Mouse (Mus musculus): ENCODE measurements around the gene Unc50. TPM values are rescaled to one million over a fixed set of nuclear protein-coding genes. Genes with fewer than 3 reads are reported as not detected.
A peak's percentile ranks its signal among the peaks of the same experiment; 100 is the strongest.

The Unc50 gene
- polyA plus RNA-seq, 1 experiment: 22.8 TPM

DNA sequence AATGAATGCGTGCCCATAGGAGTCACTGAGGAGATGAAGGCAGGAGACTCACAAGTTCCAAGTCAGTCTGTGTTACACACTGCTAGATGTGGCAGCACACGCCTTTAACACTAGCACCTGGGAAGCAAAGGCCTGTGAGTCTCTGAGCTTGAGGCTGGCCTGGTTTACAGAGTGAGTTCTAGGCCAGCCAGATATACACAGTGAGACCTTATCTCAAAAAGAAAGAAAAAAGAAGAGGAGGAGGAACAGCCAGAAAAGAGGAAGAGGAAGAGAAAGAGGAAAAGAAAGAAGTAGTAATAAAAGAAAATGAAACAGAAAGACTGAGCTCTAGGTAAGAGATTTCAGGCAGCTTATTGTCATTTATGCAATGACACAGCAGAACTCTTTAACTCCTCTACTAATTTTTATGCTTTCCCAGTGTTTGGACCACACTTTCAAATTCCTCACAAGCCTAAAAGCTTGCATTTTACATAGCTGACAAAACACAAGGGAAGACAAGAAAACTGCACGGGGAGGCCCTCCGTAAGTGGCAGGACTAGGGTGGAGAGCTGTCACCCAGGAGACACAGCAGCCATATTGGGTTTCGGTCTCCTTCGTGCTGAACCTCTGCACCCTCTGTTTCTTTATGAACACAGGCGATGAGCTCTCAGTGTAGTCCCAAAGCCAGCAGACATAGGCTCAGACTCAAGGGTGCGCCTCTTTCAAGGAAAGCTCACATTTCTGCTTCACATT, 2.6 kb upstream of the Unc50 start:
- TF ChIP-seq POLR2A (IDR thresholded peaks at IDR 0.05; ENCODE audit: borderline replicate concordance, control insufficient read depth, low read depth, low read length) (no peak), CTCF (IDR thresholded peaks at IDR 0.05; ENCODE audit: control insufficient read depth, insufficient read depth, low read length) (no peak)
- Histone ChIP-seq H3K4me1 (ENCODE audit: control insufficient read depth, insufficient read depth, low read length) (peaks cover 2% of the 10 kb centered on the region), H3K4me3 (replicated peaks; ENCODE audit: control insufficient read depth, low read depth, low read length) (no peak overlapping the region), H3K27ac (ENCODE audit: control insufficient read depth, insufficient read depth, low read depth, low read length, poor library complexity) (no peak overlapping the region)
- WGBS: 85% methylated on average over 8 of the region's 8 CpGs

DNA sequence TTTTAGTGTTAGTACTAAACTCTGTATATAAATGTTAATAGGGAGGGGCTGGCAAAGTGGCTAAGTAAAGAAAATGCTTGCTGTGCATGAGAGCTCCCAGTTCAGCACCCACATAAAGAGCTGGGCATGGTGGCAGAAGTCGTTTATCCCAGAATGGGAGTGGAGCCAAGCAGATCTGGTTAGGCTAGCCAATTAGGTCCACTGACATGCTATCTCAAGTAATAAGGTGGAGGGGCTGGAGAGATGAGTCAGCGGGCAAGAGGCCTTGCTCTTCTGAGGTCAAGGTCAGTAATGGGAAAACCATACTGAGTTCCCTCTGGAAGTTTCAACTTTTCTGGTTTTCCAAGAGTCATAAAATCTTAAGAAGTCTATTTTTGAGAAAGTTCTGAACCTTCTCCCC, 1.0 kb upstream of the Unc50 start:
- Histone ChIP-seq H3K27ac (ENCODE audit: control insufficient read depth, insufficient read depth, low read depth, low read length, poor library complexity) (no peak overlapping the region), H3K4me3 (replicated peaks; ENCODE audit: control insufficient read depth, low read depth, low read length) (no peak overlapping the region), H3K4me1 (ENCODE audit: control insufficient read depth, insufficient read depth, low read length) (peaks cover 2% of the 10 kb centered on the region)
- TF ChIP-seq POLR2A (IDR thresholded peaks at IDR 0.05; ENCODE audit: borderline replicate concordance, control insufficient read depth, low read depth, low read length) (no peak), CTCF (IDR thresholded peaks at IDR 0.05; ENCODE audit: control insufficient read depth, insufficient read depth, low read length) (no peak)
- 48% methylated on average over 2 of the region's 2 CpGs for WGBS

DNA sequence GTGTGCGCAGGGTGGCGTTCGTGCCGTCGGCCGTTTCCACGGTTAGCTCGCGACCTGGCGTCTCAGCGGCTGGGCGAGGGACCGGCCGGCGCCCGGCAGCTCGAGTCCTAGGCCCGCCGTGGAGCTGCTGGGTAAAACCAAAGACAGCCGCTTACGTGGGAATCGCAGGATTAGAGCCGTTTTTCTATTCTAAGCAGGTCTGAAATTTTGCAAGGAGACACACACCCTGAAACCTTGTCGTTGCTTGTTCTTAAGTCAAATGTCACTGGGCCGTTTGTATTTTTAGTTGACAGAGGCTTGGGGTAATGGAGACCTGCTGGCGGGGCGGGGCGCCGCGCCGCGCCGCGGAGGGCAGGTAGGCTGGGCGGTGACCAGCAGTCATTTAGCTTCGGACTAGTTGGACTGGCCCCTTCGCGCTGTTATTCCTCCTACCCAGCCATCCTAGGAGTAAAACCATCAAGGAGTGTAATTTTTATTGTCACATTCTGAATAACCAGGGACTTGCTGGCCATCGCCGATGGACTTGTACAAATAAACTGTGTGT, 430 bp downstream of the Unc50 start:
- WGBS: 2% methylated on average over 40 of the region's 40 CpGs
- Histone ChIP-seq H3K27ac (ENCODE audit: control insufficient read depth, insufficient read depth, low read depth, low read length, poor library complexity) (peak overlapping the region; percentile 88), H3K4me3 (replicated peaks; ENCODE audit: control insufficient read depth, low read depth, low read length) (peak overlapping the region; percentile 96), H3K4me1 (ENCODE audit: control insufficient read depth, insufficient read depth, low read length) (peaks cover 2% of the 10 kb centered on the region)
- TF ChIP-seq POLR2A (IDR thresholded peaks at IDR 0.05; ENCODE audit: borderline replicate concordance, control insufficient read depth, low read depth, low read length): no peak
- no peak for TF ChIP-seq CTCF (IDR thresholded peaks at IDR 0.05; ENCODE audit: control insufficient read depth, insufficient read depth, low read length)

- Histone ChIP-seq H3K4me1 (ENCODE audit: control insufficient read depth, insufficient read depth, low read length) (no peaks in the 10 kb centered on the region; the same call in none of the 2 replicates), H3K4me3 (replicated peaks; ENCODE audit: control insufficient read depth, low read depth, low read length) (no peak overlapping the region), H3K27ac (ENCODE audit: control insufficient read depth, insufficient read depth, low read depth, low read length, poor library complexity) (no peak overlapping the region)
- WGBS: 71% methylated on average over 3 of the region's 3 CpGs
- TF ChIP-seq CTCF (IDR thresholded peaks at IDR 0.05; ENCODE audit: control insufficient read depth, insufficient read depth, low read length) (no peak), POLR2A (IDR thresholded peaks at IDR 0.05; ENCODE audit: borderline replicate concordance, control insufficient read depth, low read depth, low read length) (no peak)
Observed at GRCm38 (mm10) chr1:37436419-37436818, 6.5 kb downstream of the Unc50 start.

DNA sequence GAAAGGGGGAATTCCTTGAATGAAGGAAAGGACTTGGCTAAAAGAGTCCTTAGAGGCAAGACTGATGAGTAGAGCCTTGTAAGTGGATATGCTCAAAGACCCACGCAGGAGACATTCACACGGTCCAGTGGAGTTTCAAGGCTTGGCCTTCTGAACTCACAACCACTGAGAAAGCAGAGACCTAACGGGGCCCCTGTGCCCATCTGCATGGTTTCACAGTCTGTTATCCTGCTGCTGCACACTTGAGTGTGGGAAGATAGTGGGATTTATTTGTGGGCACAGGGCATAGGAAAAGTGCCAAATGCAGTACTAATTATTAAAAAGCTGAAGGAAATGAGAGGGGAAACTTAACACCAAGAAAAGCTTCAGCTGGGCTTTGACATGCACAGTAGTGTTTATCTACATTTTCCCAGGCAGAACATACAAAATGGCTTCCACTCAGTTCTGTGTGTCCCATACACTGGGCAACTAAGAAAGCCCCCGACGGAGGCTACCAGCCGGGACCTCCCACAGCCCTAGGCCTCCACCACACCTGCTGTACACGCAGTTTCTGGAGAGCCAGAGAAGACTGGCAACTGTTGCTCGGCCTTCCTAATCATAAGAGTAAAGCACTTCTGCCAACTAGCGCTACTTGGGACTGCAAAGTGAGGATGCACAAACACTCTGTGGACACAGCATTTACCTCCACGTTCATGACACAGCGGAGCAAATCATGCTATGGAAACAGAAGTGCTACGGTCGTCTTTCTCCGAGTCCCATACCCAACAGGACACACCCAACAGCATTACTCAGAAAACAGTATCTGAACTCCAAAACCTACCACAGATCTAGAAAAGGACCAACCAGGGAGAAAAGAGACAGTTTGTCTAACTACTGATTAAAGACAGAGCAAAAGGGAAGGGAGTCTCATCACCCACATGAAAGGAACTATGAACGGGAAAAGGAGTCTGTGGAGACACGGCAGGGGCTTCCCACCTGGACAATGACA, 13.2 kb downstream of the Unc50 start:
- Histone ChIP-seq H3K4me1 (ENCODE audit: control insufficient read depth, insufficient read depth, low read length) (no peaks in the 10 kb centered on the region; the same call in none of the 2 replicates), H3K27ac (ENCODE audit: control insufficient read depth, insufficient read depth, low read depth, low read length, poor library complexity) (no peak overlapping the region), H3K4me3 (replicated peaks; ENCODE audit: control insufficient read depth, low read depth, low read length) (no peak overlapping the region)
- 87% methylated on average over 16 of the region's 16 CpGs for WGBS
- TF ChIP-seq POLR2A (IDR thresholded peaks at IDR 0.05; ENCODE audit: borderline replicate concordance, control insufficient read depth, low read depth, low read length): no peak
- TF ChIP-seq CTCF (IDR thresholded peaks at IDR 0.05; ENCODE audit: control insufficient read depth, insufficient read depth, low read length): no peak

GRCm38 (mm10) chr1:37448361-37449095, 18.6 kb downstream of the Unc50 start:
- Histone ChIP-seq H3K4me1 (ENCODE audit: control insufficient read depth, insufficient read depth, low read length) (no peaks in the 10 kb centered on the region; the same call in 1 of the 2 replicates), H3K4me3 (replicated peaks; ENCODE audit: control insufficient read depth, low read depth, low read length) (no peak overlapping the region), H3K27ac (ENCODE audit: control insufficient read depth, insufficient read depth, low read depth, low read length, poor library complexity) (no peak overlapping the region)
- WGBS: 76% methylated on average over 10 of the region's 10 CpGs
- no peak for TF ChIP-seq POLR2A (IDR thresholded peaks at IDR 0.05; ENCODE audit: borderline replicate concordance, control insufficient read depth, low read depth, low read length)
- peak; percentile 54 for TF ChIP-seq CTCF (IDR thresholded peaks at IDR 0.05; ENCODE audit: control insufficient read depth, insufficient read depth, low read length)

DNA sequence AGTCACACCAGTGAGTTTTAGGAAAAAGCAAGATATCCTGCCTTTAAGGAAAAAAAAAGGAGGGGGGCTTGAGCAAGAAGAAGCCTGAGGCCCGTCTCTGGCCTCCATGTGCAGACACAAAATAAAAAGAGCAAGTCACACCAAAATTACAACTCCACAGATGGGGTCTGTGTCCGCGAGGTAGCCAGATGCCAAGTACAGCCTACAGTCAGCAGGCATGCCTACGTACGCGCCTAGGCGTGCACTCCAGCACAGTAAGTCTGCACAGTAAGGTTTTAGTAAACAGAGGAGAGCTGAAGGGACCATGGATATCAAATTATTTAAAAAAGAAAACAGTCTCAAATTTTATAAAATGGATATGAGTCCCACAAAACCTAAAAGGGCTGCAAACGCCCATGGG, 21.3 kb downstream of the Unc50 start:
- H3K4me3 ChIP-seq (replicated peaks; ENCODE audit: control insufficient read depth, low read depth, low read length): no peak overlapping the region
- H3K4me1 ChIP-seq (ENCODE audit: control insufficient read depth, insufficient read depth, low read length): no peaks in the 10 kb centered on the region; the same call in 1 of the 2 replicates
- TF ChIP-seq POLR2A (IDR thresholded peaks at IDR 0.05; ENCODE audit: borderline replicate concordance, control insufficient read depth, low read depth, low read length) (no peak), CTCF (IDR thresholded peaks at IDR 0.05; ENCODE audit: control insufficient read depth, insufficient read depth, low read length) (no peak)
- WGBS: 92% methylated on average over 8 of the region's 8 CpGs
- H3K27ac ChIP-seq (ENCODE audit: control insufficient read depth, insufficient read depth, low read depth, low read length, poor library complexity): no peak overlapping the region

All from bone marrow, adult 2 months (tissue).